Mouse (Mus musculus) lung, adult 2 months (tissue): ENCODE measurements around the gene Rbms3. TPM values are rescaled to one million over a fixed set of nuclear protein-coding genes. Genes with fewer than 3 reads are reported as not detected.

ENCODE experiments used
- DNase-seq: peaks from one replicate; pipeline ENCODE4 v3.0.0; 2022
- H3K4me1 ChIP-seq: fragments of 200-500 bp; 2 replicates; pipeline ENCODE4 v1.6.1; 2011; ENCODE audit warnings: low read length; ENCODE audit not compliant: control insufficient read depth, insufficient read depth
- H3K4me3 ChIP-seq: fragments of 200-500 bp; replicated peaks from 2 replicates; pipeline ENCODE3; 2011; ENCODE audit warnings: low read depth, mild to moderate bottlenecking, control low read depth, low read length; ENCODE audit errors: extremely low read depth
- CTCF ChIP-seq: fragments of 200-500 bp; IDR thresholded peaks from 2 replicates; pipeline ENCODE4 v1.5.1; 2011; ENCODE audit warnings: mild to moderate bottlenecking, low read length, control low read depth; ENCODE audit not compliant: insufficient read depth
- POLR2A ChIP-seq: fragments of 200-500 bp; IDR thresholded peaks from 2 replicates; pipeline ENCODE4 v1.6.1; 2011; ENCODE audit warnings: low read depth, mild to moderate bottlenecking, control low read depth, low read length, borderline replicate concordance; ENCODE audit errors: extremely low read depth
- WGBS: fragments of 180-500 bp; shearing (Covaris S2); methylation state at CpG from one replicate; pipeline ENCODE4 v1.1.7; 2018; 5-methylcytosine and 5-hydroxymethylcytosine counted together
- polyA plus RNA-seq: library from polyadenylated mRNA; depleted of rRNA; stranded (reverse); fragments of >200 nt; gene quantifications from 2 replicates; pipeline ENCODE4 v1.2.3, GENCODE M21; 2012

Rbms3 gene
- polyA plus RNA-seq, 1 experiment = 35.8 TPM

GRCm38 (mm10) chr9:117210344-117210743, 419.4 kb downstream of the Rbms3 start:
- Histone ChIP-seq H3K4me1 (no peaks in the 10 kb centered on the region), H3K4me3 (no peak overlapping the region)
- TF ChIP-seq POLR2A = no peak
- TF ChIP-seq CTCF = no peak
- no peak for DNase-seq
- 75% methylated on average over 2 of the region's 2 CpGs for WGBS

GRCm38 (mm10) chr9:117205395-117205794, 424.3 kb downstream of the Rbms3 start:
- no peak for TF ChIP-seq POLR2A
- no peak for TF ChIP-seq CTCF
- WGBS = 35% methylated on average over 6 of the region's 6 CpGs
- H3K4me1 ChIP-seq = no peaks in the 10 kb centered on the region
- no peak overlapping the region for H3K4me3 ChIP-seq
- DNase-seq = no peak

- H3K4me1 ChIP-seq = no peaks in the 10 kb centered on the region
- no peak overlapping the region for H3K4me3 ChIP-seq
- DNase-seq = no peak
- TF ChIP-seq POLR2A = no peak
- no peak for TF ChIP-seq CTCF
- WGBS = 84% methylated on average over 7 of the region's 7 CpGs
Measured at GRCm38 (mm10) chr9:117200067-117200658, 429.6 kb downstream of the Rbms3 start.

GRCm38 (mm10) chr9:117197531-117197930, 432.2 kb downstream of the Rbms3 start:
- DNase-seq = no peak
- H3K4me1 ChIP-seq = peaks cover 3% of the 10 kb centered on the region
- 71% methylated on average over 3 of the region's 3 CpGs for WGBS
- H3K4me3 ChIP-seq = no peak overlapping the region
- no peak for TF ChIP-seq CTCF
- no peak for TF ChIP-seq POLR2A

GRCm38 (mm10) chr9:117192565-117193540, 436.9 kb downstream of the Rbms3 start:
- peaks cover 7% of the 10 kb centered on the region for H3K4me1 ChIP-seq
- DNase-seq = peak; percentile 48
- TF ChIP-seq CTCF (no peak), POLR2A (no peak)
- H3K4me3 ChIP-seq = no peak overlapping the region
- 28% methylated on average over 14 of the region's 14 CpGs for WGBS

GRCm38 (mm10) chr9:117192093-117192492, 437.6 kb downstream of the Rbms3 start:
- DNase-seq = no peak
- H3K4me1 ChIP-seq = peaks cover 7% of the 10 kb centered on the region
- 50% methylated on average over 15 of the region's 15 CpGs for WGBS
- no peak overlapping the region for H3K4me3 ChIP-seq
- TF ChIP-seq CTCF = no peak

GRCm38 (mm10) chr9:117188406-117188805, 441.3 kb downstream of the Rbms3 start:
- no peak for TF ChIP-seq CTCF
- TF ChIP-seq POLR2A = no peak
- Histone ChIP-seq H3K4me1 (peaks cover 5% of the 10 kb centered on the region), H3K4me3 (no peak overlapping the region)
- no peak for DNase-seq
- 76% methylated on average over 3 of the region's 3 CpGs for WGBS

GRCm38 (mm10) chr9:117187116-117188034, 442.3 kb downstream of the Rbms3 start:
- no peak for DNase-seq
- Histone ChIP-seq H3K4me1 (peaks cover 2% of the 10 kb centered on the region), H3K4me3 (no peak overlapping the region)
- TF ChIP-seq POLR2A = no peak
- TF ChIP-seq CTCF = no peak
- 81% methylated on average over 15 of the region's 15 CpGs for WGBS

GRCm38 (mm10) chr9:117180658-117181057, 449.1 kb downstream of the Rbms3 start:
- WGBS = 92% methylated on average over 7 of the region's 7 CpGs
- Histone ChIP-seq H3K4me3 (no peak overlapping the region), H3K4me1 (peaks cover 2% of the 10 kb centered on the region; the same call in 1 of the 2 replicates)
- TF ChIP-seq POLR2A (no peak), CTCF (no peak)
- no peak for DNase-seq
